Mouse (Mus musculus): ENCODE data around the gene Prkn. TPM values are rescaled to one million over a fixed set of nuclear protein-coding genes. Genes with fewer than 3 reads are reported as not detected.
A peak's percentile ranks its signal among the peaks of the same experiment; 100 is the strongest.

Gene Prkn
- total RNA-seq, 2 experiments from 2014 or later, result 8.7 to 10.8 TPM

DNA sequence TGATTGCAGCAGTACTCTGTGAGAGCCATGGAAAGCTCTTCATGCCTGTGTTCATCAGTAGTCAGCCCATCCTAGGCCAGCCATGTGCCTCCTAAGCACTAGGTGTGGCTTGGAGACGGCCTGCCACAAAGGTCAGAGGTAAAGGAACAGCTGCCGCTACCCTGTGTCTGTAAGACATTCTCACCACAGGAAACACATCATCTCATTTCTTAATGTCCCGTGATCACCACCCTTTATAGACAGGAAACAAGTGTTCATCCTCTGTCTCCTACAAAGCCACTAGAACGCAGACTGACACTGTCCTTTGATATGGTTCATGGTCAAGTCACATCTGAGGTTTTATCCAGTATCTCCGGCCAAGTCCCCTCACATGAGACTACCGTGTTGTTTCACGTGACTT is 698.6 kb downstream of the Prkn start:
- no peak for DNase-seq

DNA sequence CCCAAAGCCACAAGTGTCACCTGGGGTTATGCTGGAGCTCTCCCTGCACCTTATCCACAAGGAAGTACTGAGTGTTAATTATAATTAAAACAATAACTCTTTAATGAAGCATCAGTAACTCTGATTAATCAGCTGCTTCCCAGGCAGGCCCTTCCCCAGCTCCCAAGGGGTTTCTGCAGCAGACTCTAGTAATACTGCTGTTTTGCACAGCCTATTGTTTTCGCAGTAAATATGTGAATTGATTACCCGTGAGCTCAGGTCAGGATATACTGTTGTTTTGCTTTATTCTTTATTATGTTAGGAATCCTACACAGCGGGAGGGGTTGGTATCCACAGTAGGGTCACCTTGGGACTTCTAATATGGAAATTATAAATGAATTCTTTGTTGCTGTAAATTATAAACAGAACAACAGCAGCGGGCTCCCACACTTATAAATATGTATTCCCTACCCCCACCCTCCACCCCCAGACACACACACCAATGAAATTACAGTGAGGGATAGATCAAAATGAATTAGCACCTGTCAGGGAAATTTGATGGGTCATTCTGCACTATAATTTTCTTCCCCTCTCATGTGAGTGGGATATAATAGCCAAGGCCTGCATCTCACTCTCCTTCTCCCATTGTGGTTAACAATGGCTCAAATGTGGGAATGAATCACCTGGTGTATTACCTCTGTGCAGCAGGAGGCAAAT is 701.9 kb downstream of the Prkn start:
- no peak for DNase-seq

DNA sequence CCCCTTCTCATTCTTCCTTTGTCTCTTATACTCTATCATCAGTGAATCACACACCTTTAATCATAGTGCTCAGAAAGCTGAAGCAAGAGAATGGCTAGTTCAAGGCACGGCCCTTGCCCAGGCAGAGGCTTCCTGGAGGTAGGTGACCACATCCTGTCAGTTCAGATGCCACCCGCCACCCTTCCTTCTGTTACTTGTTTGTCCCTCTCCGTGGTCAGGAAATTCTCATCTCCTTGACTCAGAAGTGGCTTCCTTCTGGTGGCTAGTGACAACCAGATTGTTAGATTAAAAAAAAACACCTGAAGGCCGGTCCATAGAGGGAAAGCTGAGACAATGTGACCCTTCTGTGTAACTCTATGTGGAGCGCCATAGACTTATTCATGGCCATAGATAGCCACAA is 710.4 kb downstream of the Prkn start:
- DNase-seq, result no peak

DNA sequence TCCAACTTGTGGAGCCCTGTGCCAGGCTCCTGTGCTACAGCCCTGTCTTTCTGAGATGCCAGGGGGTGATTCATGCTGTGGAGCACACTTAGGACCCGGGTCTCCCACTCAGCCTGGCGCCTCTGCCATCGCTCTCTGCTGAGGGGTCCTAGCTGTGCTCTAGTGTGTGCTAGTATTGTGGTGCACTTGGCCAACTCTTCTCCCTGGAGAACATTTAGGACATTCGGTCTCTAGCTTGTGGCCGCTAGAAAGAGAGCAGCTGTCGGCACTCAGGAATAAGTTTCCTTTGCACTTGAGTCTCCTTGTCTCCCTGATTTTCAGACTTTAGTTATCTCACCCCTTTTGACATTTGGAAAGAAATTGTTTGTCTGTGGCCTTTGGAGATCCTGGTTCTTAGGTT is 725.5 kb downstream of the Prkn start:
- DNase-seq, result no peak

DNA sequence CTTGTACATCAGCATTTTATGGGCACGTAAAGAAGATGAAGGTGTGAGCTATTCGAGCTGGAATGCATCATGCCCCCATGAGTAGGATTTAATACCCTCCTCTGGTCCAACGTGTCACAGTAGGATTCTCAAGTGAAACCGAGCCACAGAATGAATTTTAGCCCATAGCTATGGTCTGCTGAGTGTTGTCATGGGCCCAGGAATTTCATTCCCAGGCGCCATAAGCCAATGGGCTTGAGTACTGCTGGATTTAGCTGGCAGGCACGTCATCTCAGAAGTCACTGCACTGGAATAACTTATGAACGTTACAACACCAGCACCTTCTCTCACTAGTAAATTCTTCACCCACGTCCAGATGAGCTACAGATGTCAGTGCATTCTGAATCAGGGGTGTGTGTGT is 730.2 kb downstream of the Prkn start:
- DNase-seq, result no peak

DNA sequence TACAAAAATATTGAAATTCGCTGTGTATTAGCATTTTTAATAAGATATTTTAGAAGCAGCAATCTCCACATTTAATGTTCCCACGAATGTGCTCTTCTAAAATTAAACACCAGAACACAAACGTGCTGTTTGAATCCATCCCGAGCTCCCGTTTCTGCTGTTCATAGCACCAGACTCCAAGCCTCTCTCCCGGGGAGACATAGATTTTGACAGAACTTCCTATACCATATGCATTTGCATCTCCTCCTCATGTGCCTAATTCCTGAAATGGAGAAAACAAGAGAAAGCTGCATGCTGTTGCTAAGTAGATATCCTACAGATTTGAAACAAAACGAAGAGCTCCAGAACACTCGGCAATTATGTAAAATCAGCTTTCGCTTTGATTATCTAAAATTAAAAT is 733.5 kb downstream of the Prkn start:
- no peak for DNase-seq

DNA sequence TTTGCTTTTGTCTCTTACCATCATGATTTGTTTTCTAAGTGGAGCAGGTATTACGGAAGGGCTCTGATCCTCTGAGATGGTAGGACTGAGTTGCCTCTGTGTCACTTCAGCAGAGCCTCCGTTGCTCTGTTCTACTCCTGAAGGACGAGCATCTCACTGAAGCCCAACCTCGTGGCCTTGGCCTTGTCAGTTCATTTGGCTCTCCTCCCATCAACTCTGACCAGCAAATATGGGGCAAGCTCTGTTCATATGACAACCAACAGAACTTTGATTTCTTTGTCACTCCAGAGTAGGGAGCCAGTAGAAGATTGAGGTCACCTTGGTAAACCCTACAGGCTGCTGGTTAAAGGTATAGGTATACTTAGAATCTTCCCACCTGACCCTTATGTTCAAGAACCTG is 745.3 kb downstream of the Prkn start:
- peak; percentile 35 for DNase-seq

DNA sequence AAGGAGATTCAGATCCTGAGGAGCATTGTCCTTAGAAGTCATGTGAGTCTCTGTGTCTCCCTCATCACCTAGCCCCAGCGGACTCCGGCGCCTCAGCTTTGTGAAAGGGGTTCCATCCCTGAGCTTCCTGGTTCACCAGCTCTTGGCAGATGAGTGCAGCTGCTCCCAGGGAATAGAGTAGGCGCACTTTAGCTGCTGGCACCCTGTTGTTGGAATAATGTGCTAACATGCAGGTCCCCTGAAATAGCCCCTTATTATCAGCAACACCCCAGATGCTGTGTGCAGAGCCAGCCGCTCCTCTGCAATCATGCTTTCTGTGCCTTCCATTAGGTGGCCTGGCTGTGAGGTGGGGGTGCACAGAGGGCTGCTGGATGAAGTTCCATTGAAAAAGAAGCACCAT is 767.7 kb downstream of the Prkn start:
- DNase-seq, result no peak

DNA sequence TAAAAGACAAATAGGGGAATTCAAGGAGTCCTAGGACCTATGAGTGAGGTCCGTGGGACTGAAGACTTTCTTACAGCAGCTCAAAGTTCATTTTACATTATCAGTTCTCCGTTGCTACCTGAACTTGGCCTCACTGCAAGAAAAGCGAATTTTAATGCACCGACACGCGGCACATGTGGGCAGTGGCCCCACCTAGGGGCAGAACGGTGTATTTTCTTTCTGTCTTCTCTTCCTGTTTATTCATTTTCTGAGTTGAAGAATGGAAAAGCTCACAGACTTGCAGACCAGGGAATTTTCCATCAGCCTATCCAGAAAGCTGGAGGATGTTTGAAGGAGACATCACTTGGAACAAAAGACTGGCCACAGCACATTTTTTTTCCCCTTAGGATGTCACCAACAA is 771.3 kb downstream of the Prkn start:
- peak; percentile 79 for DNase-seq

DNA sequence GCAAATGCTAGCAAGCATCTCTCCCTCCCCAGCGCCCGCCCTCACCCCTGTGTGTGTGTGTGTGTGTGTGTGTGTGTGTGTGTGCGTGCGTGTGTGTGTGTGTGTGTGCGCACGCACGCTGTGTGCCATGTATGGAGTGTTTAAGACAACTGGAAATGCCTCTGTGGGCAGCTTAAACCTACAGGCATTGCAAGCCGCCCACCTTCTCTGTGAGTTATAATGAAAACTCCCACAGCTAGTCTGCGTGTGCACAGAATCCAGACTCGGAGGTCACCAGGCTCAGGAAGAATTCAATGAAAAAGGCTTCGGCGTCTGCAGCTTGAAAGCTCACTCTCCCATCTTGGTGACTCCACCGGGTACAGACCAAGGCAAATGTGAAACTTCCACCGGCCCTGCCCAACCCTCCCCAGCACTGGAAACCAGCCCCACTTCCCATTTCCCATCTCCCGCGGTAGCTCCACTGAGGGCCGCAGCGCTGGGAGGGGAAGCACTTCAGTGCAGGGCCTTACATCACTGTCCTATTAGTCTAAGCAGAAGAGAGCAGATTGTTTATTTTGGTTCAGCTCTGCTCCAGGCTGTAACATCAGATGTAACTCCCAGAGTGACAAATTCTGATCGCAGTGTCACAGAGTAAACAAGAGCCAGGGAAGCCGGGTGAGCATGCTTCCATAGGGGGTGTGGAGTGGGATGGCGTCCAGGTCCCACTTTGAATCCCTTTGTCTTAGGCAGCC is 772.8 kb downstream of the Prkn start:
- DNase-seq, result no peak

DNA sequence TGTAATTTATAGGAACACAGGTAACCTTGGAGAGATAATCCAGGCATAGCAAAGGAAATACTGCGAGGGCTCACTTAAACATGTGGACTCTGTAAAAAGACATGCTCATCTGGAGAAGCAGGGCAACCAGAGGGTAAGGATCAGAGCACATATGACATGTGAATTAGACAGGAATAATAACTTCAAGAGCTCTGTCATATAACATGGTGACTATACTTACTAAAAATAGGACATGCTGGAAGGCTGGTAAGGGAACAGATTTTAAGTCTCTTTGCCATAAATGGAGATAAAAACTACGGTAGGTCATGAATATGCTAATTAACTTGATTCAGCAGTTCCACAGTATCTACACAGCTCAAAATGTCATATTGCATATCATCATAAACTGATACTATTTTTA is 777.4 kb downstream of the Prkn start:
- DNase-seq, result no peak

DNA sequence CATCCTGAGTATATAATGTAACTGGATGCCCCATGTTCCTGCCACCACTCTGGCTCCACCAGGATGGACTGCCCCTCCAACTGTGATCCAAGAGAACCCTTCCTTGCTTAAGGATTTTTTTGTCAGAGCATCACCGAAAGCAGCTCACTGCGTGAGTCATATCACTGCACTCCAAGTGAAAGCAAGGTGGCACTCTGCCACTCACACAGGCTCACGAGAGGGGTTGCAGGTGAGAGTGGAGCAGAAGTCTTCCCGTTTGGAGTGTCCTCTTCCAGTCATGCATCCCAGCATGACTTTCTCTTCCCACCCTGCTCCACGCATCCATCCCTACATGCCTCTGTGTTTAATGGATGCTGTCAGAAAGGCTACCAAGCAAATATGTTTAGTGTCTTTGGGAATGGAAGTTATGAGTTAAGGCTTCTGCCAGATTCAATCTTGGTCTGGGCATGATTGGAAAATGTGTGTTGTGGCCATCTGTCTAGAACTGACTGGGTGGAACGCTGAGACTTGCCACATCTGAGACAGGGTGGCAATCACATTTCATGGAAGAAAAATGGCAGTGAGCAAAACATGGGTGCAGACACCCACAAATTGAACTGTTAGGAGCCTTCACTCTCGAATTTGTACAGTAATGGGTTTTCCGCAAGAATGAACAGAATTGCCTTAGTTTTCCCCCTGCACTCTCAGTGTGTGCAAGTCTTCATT is 778.9 kb downstream of the Prkn start:
- DNase-seq, result no peak

DNA sequence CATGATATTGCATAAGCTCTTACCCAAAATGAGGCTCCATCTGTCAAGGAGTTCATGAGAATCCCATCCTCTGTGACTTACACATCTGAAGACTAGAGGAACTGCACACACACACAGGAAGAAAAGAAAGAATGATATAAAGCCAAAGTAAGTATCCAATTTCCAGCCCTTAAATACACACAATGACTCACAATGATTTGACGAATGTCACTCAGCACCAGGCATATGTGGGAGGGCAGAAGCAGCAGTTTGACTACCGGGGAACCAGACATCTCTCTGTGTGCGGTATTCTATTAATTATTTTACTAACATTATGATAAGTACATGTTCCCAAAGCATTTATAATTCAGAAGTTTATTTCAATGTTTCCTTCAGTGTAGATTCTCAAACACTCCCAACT is 780.6 kb downstream of the Prkn start:
- DNase-seq, result no peak

DNA sequence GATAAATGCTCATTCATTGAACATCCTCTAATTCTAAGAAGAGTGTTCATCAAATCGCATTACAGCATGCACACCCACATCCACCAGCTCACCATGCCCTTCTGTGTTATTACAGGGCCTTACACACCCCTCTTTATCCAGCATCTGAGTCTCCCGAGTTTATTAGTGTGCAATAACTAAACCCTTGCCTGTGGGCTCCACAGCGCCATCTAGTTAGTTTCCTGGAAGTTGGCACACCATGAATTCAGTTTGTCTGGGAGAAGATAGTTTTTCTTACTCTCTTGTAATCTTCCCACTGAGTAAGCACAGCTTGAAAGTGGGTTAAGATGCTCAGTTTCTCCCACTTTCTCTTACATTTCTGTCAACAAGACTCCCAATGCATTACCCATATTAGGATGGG is 781.3 kb downstream of the Prkn start:
- DNase-seq, result peak; percentile 46

DNA sequence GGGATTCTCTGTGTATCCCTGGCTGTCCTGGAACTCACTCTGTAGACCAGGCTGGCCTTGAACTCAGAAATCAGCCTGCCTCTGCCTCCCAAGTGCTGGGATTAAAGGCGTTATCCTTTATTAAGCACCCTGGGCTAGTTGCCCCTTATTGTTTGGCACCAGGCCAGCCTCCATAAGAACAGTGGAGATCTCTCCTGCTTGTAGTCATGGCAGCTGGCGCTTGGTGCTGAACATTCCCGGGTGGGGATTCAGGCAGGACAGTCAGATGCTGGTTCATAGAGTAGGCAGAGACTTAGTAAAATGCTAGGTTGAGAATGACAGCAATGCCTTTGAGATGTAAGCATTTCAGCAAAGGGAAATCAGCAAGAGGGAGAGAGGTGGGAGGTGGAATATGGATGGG is 786.1 kb downstream of the Prkn start:
- DNase-seq, result no peak

DNA sequence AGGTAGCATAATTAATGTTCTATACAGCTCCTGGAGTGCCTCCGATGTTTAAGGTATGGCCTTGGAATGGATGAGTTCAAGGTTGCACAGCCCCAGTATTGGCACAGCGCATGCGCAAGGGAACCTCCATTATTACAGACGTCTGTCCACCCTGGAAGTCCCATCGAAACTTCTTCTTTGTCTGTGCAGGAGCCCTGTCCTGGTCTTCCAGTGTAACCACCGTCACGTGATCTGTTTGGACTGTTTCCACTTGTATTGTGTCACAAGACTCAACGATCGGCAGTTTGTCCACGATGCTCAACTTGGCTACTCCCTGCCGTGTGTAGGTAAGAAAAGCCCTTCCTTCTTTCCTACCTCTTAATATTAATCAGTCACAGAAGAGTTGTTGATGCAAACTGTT is 794.9 kb downstream of the Prkn start:
- DNase-seq, result no peak

DNA sequence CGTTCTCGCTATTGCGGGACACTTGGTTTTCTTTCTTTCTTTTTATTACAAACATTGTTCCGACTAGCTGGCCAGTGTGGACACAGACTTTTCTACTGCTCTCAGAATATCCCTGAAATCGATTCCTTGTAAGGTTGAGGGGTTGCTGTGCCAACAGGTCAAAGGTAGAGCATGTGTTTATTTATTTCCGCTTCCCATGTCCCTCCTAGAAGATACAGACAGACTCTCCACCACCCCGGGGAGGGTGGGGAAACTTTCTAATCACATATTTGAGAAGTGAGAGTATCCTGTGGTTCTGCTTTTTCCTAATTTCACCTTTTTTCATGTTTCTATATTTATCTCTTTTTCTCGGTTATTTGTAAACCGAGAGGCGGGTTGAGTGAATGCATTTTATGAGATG is 797.5 kb downstream of the Prkn start:
- DNase-seq, result no peak

DNA sequence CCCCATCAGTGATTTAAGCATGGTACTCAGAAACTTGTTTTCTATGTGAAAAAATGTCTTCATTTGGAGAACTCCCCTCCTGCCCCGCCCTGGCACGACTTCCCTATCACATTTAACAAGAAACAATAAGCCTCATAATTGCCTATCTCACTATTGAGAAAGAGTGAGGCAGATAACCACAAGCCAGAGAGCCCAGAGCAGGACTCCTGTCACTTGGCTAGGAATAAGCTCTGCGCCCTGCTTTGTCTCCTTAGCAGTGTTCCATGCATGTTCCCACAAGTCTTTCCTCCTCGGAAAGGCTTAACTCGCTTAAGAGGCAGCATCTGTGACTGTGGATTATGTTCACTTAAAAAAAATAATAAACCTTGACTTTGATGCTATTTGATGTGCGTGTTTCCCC is 798.3 kb downstream of the Prkn start:
- DNase-seq, result no peak

DNA sequence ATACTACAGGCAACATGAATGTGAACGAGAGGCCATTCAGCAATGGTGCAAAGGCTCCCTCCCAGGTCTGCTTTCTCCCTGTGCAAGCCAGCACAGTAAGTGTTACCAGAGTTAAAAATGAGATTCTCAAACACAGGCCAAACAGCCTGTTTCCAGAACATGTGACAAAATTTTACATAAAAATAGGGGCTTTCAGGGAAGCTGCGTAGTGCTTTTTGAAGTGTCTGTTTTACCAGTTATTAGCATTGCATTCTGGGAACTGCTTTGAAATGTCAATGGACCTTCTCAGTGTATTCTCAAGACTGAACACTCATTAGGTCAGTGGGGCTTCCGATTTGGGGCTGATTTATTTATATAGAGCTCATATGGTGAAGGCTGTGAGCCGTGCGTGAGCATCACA is 799.6 kb downstream of the Prkn start:
- no peak for DNase-seq

DNA sequence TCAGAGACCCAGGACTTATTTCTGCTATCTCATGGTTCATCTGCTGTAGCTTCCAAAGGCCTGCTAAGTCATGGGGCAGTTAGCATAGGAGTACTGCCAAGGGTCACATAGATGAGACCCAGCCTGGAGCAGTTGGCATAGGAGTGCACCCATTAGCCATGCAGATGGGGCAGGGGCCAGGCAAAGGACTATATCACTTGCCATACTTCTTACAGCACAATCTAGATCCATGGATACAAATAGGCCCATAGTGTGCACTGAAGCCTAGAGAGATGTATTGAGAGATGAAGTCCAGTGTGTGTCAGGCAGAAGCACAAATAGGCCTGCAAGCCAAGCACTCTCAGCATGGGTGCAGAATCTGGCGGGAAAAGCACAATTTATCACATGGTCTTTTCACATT is 802.1 kb downstream of the Prkn start:
- no peak for DNase-seq

DNA sequence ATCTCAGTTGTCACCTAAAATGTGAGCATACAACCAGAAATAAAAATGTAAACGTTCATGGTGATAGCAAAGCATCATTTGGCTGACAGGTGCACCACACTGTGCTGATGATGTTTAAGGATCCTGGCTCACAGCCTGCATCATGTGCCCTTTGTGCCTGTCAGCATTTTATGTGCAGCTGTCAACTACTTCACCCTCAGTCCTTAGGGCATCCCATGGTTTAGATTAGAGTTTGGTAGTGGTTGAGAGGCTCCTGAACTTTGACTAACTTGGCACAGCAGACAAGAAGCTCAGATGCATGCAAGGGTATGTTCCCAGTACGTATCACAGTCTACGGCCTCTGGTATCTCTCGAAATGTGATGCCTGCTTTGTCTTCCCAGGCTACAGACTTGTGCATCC is 803.8 kb downstream of the Prkn start:
- no peak for DNase-seq

DNA sequence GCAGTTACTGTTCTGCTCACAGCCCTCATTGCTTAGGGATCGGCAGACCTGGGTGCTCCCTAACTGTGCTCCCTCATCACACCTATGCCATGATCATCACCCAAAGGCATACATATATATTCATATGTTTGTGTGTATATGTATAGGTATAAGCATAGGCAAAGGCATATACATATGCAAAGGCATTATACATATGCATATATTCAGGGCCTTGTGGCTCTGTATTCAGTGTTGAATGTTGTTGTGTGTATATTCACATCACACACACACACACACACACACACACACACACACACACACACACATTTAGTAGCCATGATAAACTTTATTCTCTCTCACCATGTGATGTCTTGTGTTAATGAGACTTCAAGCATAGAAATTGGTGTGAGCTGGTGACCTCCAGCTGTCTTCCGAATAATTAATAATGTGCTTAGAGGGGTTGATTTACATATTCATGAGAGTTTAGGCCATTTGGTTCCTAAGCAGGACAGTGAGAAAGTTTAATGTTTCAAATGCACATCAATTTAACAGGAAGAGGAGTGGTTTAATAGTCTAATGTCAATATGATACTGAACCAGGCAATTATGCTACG is 804.8 kb downstream of the Prkn start:
- DNase-seq, result no peak

DNA sequence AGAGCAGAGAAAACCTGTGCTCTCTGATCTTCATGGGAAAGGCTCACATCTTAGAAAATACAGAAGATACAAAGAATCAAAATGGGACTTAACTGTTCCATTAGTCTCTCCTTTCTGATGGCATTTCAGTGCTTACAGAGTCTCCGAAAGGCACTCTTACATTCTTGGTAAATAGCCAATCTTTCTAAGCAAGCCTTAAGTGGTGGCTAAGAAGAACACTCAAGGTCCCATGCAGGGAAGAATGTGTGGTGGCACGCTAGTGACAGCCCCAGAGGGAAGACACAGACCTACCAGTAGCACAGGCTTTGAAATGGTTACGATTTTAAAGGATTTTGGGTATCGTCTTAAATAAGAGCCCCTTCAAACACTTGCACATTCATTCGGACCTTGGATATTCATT is 816.2 kb downstream of the Prkn start:
- DNase-seq, result no peak

Data from adrenal gland, postnatal 10 days (tissue).